Mouse (Mus musculus) cerebellum, adult 2 months (tissue): Measurements from ENCODE around the gene 4930451I11Rik.

Experiments
- CTCF ChIP-seq: fragments of 200-500 bp; IDR thresholded peaks from 2 replicates; pipeline ENCODE4 v1.5.1; 2011; ENCODE audit warnings: low read depth, mild to moderate bottlenecking, control low read depth, low read length, moderate library complexity, borderline replicate concordance; ENCODE audit not compliant: insufficient read depth
- POLR2A ChIP-seq: fragments of 200-500 bp; IDR thresholded peaks from 2 replicates; pipeline ENCODE4 v1.6.1; 2011; ENCODE audit warnings: low read length, control low read depth, borderline replicate concordance; ENCODE audit not compliant: insufficient read depth

DNA sequence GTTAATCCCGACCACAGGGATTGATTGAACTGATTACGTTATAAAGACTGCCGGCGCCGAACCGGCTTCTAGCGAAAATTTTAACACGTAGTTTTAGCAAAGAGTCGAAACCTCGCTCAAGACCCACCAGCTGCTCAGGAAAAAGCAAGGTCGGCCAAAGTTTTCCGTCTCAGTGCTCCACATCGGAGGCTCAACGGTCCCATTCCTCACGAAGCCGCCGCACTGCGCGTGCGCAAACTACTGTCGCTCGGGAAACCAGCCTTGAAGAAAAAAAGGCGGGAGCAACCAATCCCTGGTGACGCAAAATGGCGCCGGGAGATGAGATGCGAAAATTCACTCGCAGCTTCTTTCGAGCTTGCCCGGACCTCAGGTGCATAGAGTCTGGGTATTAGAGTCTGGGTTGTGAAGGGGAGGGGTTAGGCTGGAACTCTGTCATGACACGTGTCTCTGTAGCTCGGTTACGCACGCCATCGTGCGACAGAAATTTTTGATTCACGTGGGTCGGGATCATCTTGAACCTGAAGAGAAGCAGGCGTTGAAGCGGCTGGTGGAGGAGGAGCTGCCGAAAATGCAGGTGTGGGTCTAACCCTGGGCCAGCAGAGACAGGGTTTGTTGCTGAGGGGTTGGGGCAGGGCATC is 30.8 kb upstream of the 4930451I11Rik start, which contains the start of gene Ino80e:
- TF ChIP-seq CTCF (no peak), POLR2A (peak; percentile 58; the same call in 1 of the 2 replicates)
